Mouse (Mus musculus) left cerebral cortex, postnatal 10 days (tissue): Measurements from ENCODE around the gene Mon1a. TPM values are rescaled to one million over a fixed set of nuclear protein-coding genes. Genes with fewer than 3 reads are reported as not detected.

Experiments
- DNase-seq, 2 experiments: peaks; one replicate each; pipeline ENCODE4 v3.0.0; 2021 to 2022; ENCODE audit warnings: low spot score in 2 of 2, mixed read lengths in 1 of 2; ENCODE audit errors: extremely low spot score in 1 of 2
- intact Hi-C: fragments of 180-260 bp; cut with DNase I; formaldehyde crosslinking; loops from one replicate; pipeline ENCODE4 v1.15.1; 2025
- total RNA-seq, 2 experiments: library from RNA; stranded (reverse); gene quantifications; 2 replicates each; pipeline ENCODE4 v1.2.3; 2021

Gene Mon1a
- total RNA-seq: 10 to 100 TPM; 14.0 to 15.0 TPM

- intact Hi-C loops: no loop called here
- DNase-seq: peak; percentile 69 to 87
Observed at GRCm38 (mm10) chr9:107887804-107888266, at the start of gene Mon1a. Gene Mon1a, plus strand, starts transcription at chr9:107888151.

DNA sequence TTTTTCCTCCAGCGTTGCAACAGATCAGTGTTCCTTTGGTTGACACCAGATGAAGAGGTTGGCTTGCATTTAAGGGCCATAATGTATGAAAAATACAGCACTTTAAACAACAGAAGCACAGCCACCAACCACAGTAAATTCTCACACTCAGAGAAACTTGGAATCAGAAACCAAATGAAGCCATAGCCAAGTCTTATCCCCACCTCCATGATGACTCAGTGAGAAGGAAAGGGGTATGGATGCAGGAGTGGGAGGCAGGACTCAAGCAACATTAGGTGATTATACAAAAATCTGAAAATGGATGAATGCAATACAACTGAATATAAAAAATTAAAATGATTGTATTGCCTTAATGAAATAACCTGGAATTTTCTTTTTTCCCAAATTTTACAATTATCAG, 49.1 kb upstream of the Mon1a start:
- intact Hi-C loops: no loop called here
- no peak for DNase-seq

GRCm38 (mm10) chr9:107842709-107843108, 45.2 kb upstream of the Mon1a start:
- intact Hi-C loops: no loop called here
- DNase-seq: no peak

DNA sequence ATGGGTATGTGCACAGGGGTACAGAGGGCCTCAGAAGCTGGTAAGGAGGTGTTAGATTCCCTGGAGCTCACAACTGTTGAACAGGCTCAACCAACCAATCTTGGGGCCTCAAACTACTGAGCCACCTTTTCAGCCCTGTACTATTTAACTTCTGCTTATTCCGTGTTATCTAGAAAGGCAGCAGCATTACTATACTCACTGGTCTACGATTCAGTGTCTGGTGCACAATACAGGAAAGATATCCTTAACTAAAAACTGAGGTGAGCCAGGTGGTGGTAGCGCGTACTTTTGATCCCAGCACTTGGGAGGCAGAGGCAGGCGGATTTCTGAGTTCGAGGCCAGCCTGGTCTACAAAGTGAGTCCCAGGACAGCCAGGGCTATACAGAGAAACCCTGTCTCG, 39.0 kb upstream of the Mon1a start:
- no peak for DNase-seq
- intact Hi-C loops: no loop called here

DNA sequence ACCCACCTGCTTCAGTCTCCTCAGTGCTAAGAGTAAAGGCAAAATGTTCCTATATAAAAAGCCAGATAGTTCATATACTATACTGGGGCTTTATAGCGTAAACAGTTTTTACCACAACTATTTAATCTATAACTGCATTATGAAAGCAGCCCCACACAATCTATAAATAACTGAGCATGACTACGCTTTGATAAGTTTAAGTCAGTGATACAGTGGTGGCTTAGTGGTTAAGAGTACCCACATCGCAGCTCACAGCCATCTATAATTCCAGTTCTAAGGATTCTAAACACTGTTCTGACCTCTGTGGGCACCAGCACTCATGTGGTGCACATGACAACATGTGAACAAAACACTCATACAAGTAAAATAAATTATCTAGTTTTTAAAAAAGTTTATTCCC, 29.6 kb upstream of the Mon1a start:
- DNase-seq: no peak
- intact Hi-C loops: no loop called here

- intact Hi-C loops: no loop called here
- no peak for DNase-seq
Observed at GRCm38 (mm10) chr9:107864493-107864892, 23.5 kb upstream of the Mon1a start.

DNA sequence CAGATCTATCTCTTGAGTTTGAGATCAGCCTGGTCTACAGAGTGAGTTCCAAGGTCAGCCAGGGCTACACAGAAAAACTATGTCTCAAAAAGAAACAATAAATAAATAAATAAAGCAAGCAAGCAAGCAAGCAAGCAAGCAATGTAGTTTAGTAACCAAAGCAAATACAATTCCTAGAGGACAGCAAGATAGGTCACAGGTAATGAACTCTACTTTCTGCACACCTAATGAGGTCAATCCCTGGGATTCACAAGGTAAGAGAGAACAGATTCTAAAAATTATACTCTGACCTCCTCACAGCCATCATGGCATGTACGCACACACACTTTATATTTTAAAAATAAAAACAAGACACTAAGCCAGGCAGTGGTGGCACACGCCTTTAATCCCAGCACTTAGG, 21.9 kb upstream of the Mon1a start:
- intact Hi-C loops: no loop called here

DNA sequence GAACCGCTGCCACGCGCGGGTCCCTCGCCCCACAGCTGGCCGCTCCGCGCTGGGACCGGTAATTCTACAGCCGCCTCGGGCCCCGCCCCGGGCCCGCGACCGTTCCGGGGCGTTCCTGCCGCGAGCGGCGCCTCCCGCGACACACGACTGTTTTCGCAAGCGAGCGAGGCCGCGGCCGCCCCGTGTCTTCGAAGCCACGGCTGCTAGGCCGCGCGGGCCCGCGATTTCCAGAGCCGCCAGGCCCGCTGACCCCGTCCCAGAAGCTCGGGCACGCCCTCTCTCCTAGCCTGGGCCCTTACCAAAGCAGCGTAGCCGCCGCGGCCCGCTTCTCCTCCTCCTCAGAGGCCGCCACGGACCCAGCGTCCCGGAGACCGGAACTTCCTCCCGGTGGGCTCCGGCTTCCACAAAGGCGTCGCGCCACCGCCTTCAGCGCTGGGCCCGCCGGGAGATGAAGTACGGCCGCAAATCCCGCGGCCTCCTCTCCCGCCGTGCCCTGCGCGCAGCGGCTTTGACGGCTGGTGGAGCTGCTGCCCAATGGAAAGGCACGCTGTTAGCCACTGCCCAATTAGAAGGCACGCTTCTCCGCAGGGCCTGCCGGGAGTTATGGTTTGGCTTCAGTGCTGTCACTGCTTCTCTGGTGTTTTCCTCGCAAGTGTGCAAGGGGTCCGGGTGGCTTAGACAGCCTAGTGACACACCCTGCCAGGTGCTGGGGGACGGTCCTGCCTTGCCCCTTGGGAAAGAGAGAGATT, 15.4 kb upstream of the Mon1a start:
- intact Hi-C loops: no loop called here
- peak; percentile 94 to 97 for DNase-seq

More for the DNA sequence above, 21.9 kb upstream of the Mon1a start:
- no peak for DNase-seq

- intact Hi-C loops: no loop called here
- DNase-seq: no peak
Observed at GRCm38 (mm10) chr9:107873137-107873536, 14.8 kb upstream of the Mon1a start, which contains the start of gene Rbm6. Gene Rbm6, minus strand, starts transcription at chr9:107873237.

DNA sequence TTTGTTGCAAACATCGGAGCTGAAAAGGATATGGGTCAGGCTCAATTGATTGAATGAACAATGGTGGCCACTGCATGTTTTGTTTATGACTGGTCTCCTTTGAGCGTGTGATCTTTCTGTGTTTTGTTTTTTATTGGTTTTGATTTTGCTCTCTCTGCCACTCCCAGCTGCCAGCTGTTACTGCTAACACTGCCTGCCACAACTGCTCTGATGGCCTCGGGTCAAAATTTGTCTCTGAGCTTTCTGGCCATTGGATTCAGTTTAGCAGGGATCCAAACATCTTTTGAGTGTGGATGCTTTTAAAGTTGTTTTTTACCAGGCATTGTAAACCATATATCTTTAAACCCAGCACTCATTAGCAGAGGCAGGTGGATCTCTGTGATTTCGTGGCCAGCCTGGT, 7.5 kb upstream of the Mon1a start:
- intact Hi-C loops: no loop called here
- DNase-seq: no peak

DNA sequence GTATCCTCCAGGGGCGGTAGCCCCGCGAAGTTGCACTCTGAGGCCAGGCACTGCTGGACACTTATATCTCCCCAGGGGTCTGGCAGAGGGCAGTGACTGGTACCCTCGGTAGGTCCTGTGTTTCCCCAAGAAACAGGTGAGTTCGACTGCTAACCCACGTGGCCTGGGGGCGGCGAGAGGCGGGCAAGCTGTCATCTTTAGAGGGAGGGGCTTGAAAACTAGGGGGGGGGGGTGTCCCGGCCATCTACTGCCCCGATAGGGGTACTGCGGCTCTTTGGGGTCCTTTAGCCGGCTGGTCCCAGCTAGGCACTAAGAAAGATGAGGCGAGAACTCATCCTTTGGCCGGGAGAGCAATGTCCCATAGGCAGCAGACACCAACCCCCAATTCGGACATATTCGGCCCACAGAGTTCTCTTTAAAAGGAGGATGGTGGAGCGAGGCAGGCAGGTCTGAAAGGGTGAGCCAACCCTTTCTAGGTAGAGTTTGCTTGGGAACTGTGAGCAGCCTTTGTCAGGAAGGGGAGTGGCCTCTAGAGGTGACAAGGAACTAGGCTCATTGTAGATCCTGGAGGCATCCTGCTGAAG, 408 bp downstream of the Mon1a start:
- intact Hi-C loops: no loop called here

GRCm38 (mm10) chr9:107890260-107890659, 2.3 kb downstream of the Mon1a start:
- no peak for DNase-seq
- intact Hi-C loops: no loop called here

More for the DNA sequence above, 408 bp downstream of the Mon1a start:
- DNase-seq: peak in 1 of 2 experiments; percentile 71

- no peak for DNase-seq
- intact Hi-C loops: no loop called here
Observed at GRCm38 (mm10) chr9:107891023-107891422, 3.1 kb downstream of the Mon1a start.

GRCm38 (mm10) chr9:107898563-107898962, 10.6 kb downstream of the Mon1a start:
- no peak for DNase-seq
- intact Hi-C loops: no loop called here

GRCm38 (mm10) chr9:107899855-107900254, 11.9 kb downstream of the Mon1a start:
- intact Hi-C loops: loop anchor here (5.0 kb wide), 2 partner anchors 147 to 167 kb away; partner anchors contain the start of gene Gmppb
- no peak for DNase-seq

DNA sequence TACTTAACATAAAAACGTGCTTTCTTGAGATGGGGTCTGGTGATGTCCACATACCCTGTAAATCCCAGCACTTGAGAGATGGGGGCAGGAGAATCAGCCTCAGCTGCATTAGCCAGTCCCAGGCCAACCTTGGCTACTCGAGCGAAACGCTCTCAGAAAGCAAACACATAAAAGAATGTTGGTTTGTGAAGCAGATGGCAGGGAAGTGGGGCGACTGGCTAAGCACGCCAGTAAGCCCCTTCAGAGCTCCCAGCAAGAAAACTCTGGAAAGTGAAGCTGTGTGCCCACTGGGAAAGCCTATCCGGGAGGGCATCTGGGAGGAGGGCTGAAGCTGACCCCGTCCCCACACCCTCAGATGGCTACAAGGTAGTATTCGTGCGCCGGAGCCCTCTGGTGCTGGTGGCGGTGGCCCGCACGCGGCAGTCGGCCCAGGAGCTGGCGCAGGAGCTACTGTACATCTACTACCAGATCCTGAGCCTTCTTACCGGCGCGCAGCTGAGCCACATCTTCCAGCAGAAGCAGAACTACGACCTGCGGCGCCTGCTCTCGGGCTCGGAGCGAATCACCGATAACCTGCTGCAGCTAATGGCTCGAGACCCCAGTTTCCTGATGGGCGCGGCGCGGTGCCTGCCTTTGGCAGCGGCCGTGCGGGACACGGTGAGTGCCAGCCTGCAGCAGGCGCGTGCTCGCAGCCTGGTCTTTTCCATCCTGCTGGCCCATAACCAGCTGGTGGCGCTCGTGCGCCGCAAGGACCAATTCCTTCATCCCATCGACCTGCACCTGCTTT, 13.1 kb downstream of the Mon1a start:
- DNase-seq: peak; percentile 78 to 84
- intact Hi-C loops: loop anchor here (1.0 to 5.0 kb wide), 3 partner anchors 61 to 166 kb away; partner anchors contain the start of gene Gmppb

DNA sequence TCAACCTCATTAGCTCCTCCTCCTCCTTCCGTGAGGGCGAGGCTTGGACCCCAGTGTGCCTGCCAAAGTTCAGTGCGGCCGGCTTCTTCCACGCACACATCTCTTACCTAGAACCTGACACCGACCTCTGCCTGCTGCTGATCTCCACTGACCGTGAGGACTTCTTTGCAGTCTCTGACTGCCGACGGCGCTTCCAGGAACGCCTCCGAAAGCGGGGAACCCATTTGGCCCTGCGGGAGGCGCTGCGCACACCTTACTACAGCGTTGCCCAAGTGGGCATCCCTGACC, 13.6 kb downstream of the Mon1a start:
- DNase-seq: no peak
- intact Hi-C loops: loop anchor here (1.0 to 5.0 kb wide), 3 partner anchors 61 to 166 kb away; partner anchors contain the start of gene Gmppb

- intact Hi-C loops: loop anchor here (5.0 kb wide), 2 partner anchors 143 to 163 kb away; partner anchors contain the start of gene Gmppb
- DNase-seq: peak; percentile 82 to 87
Observed at GRCm38 (mm10) chr9:107904726-107905125, 16.8 kb downstream of the Mon1a start.

DNA sequence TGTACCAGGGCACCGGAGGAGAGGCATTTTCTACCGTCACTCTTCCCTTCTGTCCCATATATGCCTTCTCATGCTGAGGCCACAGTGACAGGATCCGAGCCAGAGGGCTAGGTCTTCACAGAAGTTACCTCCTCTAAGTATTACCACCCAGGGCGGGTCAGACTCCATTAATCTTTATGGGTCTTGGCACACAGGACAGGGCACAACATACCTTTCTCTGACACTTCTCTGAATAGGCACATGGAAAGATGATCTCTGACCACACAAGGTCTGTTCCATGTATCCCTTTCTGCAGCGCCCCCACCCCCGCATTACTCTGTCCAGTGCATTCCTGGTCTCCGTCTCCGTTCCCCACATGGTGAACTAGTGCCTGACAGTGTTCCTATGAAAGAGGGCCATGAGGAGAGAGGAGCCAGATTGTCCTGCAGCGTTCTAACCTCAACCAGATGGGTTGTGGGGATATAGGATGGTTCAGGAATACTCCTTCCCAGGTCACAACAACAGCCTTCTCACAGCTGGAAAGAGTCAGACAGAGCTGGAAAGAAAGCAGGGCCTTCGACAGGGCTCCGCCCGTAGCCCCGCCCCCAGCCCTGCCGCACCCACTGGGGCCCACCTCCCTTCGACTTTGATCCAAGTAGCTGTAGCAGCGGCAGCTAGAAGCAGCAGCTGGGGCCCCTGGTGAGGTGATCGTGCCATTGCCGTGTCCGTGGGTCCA, 18.5 kb downstream of the Mon1a start, which contains the start of gene Mst1r:
Gene Mst1r, plus strand, starts transcription at position 622 of the 715 bp plus-strand sequence.
- DNase-seq: peak in 1 of 2 experiments; percentile 78
- intact Hi-C loops: no loop called here
